Mouse (Mus musculus): ENCODE measurements around the gene Ifi35. TPM values are rescaled to one million over a fixed set of nuclear protein-coding genes. Genes with fewer than 3 reads are reported as not detected.
"Not testable (repeated sequence)": the region's sequence is repeated elsewhere in the genome, so short reads cannot be mapped to it uniquely, and the experiment has no call there.

Ifi35 gene
- polyA plus RNA-seq, 1 experiment from 2014 or later = 6.1 TPM

GRCm38 (mm10) chr11:101462583-101463440 lies 14.6 kb downstream of the Ifi35 start:
- Histone ChIP-seq H3K27me3 (no peaks in the 10 kb centered on the region), H3K27ac (no peak overlapping the region), H3K9ac (no peak overlapping the region), H3K4me1 (peaks cover 35% of the 10 kb centered on the region), H3K4me3 (no peak overlapping the region), H3K36me3 (peaks cover 21% of the 10 kb centered on the region), H3K9me3 (no peaks in the 10 kb centered on the region), H3K4me2 (replicated peaks) (0 out of 2 replicates have a peak overlapping the region, but pooled peaks have one; percentile 0)
- ATAC-seq (ENCODE audit: insufficient number of reproducible peaks, insufficient read depth, low FRiP score, low TSS enrichment) = no peak
- WGBS = 23% methylated on average over 13 of the region's 13 CpGs

- 5% methylated on average over 12 of the region's 12 CpGs for WGBS
- no peak for ATAC-seq (ENCODE audit: insufficient number of reproducible peaks, insufficient read depth, low FRiP score, low TSS enrichment)
- Histone ChIP-seq H3K27me3 (no peaks in the 10 kb centered on the region), H3K4me3 (peak within 1 kb of the TSS; percentile 73), H3K4me1 (peaks cover 37% of the 10 kb centered on the region), H3K4me2 (replicated peaks) (peak within 1 kb of the TSS; percentile 94), H3K27ac (peak within 1 kb of the TSS; percentile 66), H3K9ac (peak within 1 kb of the TSS; percentile 71), H3K36me3 (peaks cover 20% of the 10 kb centered on the region), H3K9me3 (no peaks in the 10 kb centered on the region)
These were observed 16.2 kb downstream of the Ifi35 start, which contains the start of gene Rnd2 for GRCm38 (mm10) chr11:101464211-101465100. Rnd2 (plus strand) TSS chr11:101464999.

- Histone ChIP-seq H3K4me3 (peak overlapping the region; percentile 73), H3K4me2 (replicated peaks) (peak overlapping the region; percentile 94), H3K36me3 (peaks cover 11% of the 10 kb centered on the region), H3K27ac (peak overlapping the region; percentile 66), H3K27me3 (peaks cover 4% of the 10 kb centered on the region; the same call in 1 of the 2 replicates), H3K9ac (peak overlapping the region; percentile 71), H3K4me1 (peaks cover 30% of the 10 kb centered on the region), H3K9me3 (no peaks in the 10 kb centered on the region)
- ATAC-seq (ENCODE audit: insufficient number of reproducible peaks, insufficient read depth, low FRiP score, low TSS enrichment) = peak; percentile 55; the same call in 1 of the 2 replicates
- under 1% methylated on average over 45 of the region's 51 CpGs for WGBS
These were observed 17.1 kb downstream of the Ifi35 start for GRCm38 (mm10) chr11:101465101-101465868.

GRCm38 (mm10) chr11:101465869-101466551 lies 17.8 kb downstream of the Ifi35 start, which contains the start of gene Vat1:
Vat1 (minus strand) TSS chr11:101466230.
- Histone ChIP-seq H3K27me3 (peaks cover 7% of the 10 kb centered on the region; the same call in 1 of the 2 replicates), H3K27ac (peak within 1 kb of the TSS; percentile 66), H3K4me2 (replicated peaks) (peak within 1 kb of the TSS; percentile 94), H3K36me3 (0 out of 2 replicates have a peak, but pooled peaks cover 7% of the 10 kb centered on the region), H3K4me1 (peaks cover 30% of the 10 kb centered on the region), H3K9me3 (no peaks in the 10 kb centered on the region), H3K9ac (peak within 1 kb of the TSS; percentile 71), H3K4me3 (peak within 1 kb of the TSS; percentile 73)
- WGBS = 2% methylated on average over 60 of the region's 60 CpGs
- ATAC-seq (ENCODE audit: insufficient number of reproducible peaks, insufficient read depth, low FRiP score, low TSS enrichment) = no peak

- H3K4me2 ChIP-seq (replicated peaks) = peak overlapping the region; percentile 94
- ATAC-seq (ENCODE audit: insufficient number of reproducible peaks, insufficient read depth, low FRiP score, low TSS enrichment); H3K9ac ChIP-seq; H3K36me3 ChIP-seq; H3K27ac ChIP-seq; H3K9me3 ChIP-seq: not testable (repeated sequence)
- H3K27me3 ChIP-seq = peaks cover 10% of the 10 kb centered on the region; the same call in 1 of the 2 replicates
- 56% methylated on average over 5 of the region's 5 CpGs for WGBS
- peaks cover 30% of the 10 kb centered on the region for H3K4me1 ChIP-seq
- peak overlapping the region; percentile 73; the same call in 1 of the 2 replicates for H3K4me3 ChIP-seq
These were observed 18.3 kb downstream of the Ifi35 start for GRCm38 (mm10) chr11:101466552-101466950.

GRCm38 (mm10) chr11:101467477-101468262 lies 19.5 kb downstream of the Ifi35 start:
- no peaks in the 10 kb centered on the region for H3K9me3 ChIP-seq
- peak overlapping the region; percentile 63 for H3K27ac ChIP-seq
- peaks cover 25% of the 10 kb centered on the region for H3K4me1 ChIP-seq
- H3K27me3 ChIP-seq = peaks cover 10% of the 10 kb centered on the region; the same call in 1 of the 2 replicates
- no peaks in the 10 kb centered on the region for H3K36me3 ChIP-seq
- WGBS = under 1% methylated on average over 35 of the region's 54 CpGs
- peak; percentile 47; the same call in 1 of the 2 replicates for ATAC-seq (ENCODE audit: insufficient number of reproducible peaks, insufficient read depth, low FRiP score, low TSS enrichment)
- peak overlapping the region; percentile 73 for H3K9ac ChIP-seq
- H3K4me2 ChIP-seq (replicated peaks) = peak overlapping the region; percentile 94
- H3K4me3 ChIP-seq = peak overlapping the region; percentile 72

- Histone ChIP-seq H3K36me3 (no peaks in the 10 kb centered on the region), H3K9ac (peak overlapping the region; percentile 73), H3K4me2 (replicated peaks) (peak overlapping the region; percentile 94), H3K27me3 (peaks cover 10% of the 10 kb centered on the region; the same call in 1 of the 2 replicates), H3K9me3 (no peaks in the 10 kb centered on the region), H3K27ac (peak overlapping the region; percentile 63), H3K4me3 (peak overlapping the region; percentile 72), H3K4me1 (peaks cover 20% of the 10 kb centered on the region)
- 1% methylated on average over 25 of the region's 31 CpGs for WGBS
- ATAC-seq (ENCODE audit: insufficient number of reproducible peaks, insufficient read depth, low FRiP score, low TSS enrichment) = 0 out of 2 replicates have a peak, but pooled peaks have one; percentile 11
These were observed 20.1 kb downstream of the Ifi35 start for GRCm38 (mm10) chr11:101468263-101468688.

GRCm38 (mm10) chr11:101468731-101469130 lies 20.5 kb downstream of the Ifi35 start:
- peak overlapping the region; percentile 94 for H3K4me2 ChIP-seq (replicated peaks)
- peak overlapping the region; percentile 72 for H3K4me3 ChIP-seq
- WGBS = 3% methylated on average over 13 of the region's 13 CpGs
- H3K9me3 ChIP-seq = no peaks in the 10 kb centered on the region
- H3K9ac ChIP-seq = peak overlapping the region; percentile 73
- peaks cover 17% of the 10 kb centered on the region for H3K4me1 ChIP-seq
- H3K27ac ChIP-seq = no peak overlapping the region
- H3K36me3 ChIP-seq = no peaks in the 10 kb centered on the region
- peaks cover 10% of the 10 kb centered on the region; the same call in 1 of the 2 replicates for H3K27me3 ChIP-seq
- no peak for ATAC-seq (ENCODE audit: insufficient number of reproducible peaks, insufficient read depth, low FRiP score, low TSS enrichment)

GRCm38 (mm10) chr11:101469155-101469554 lies 20.9 kb downstream of the Ifi35 start:
- H3K27ac ChIP-seq = no peak overlapping the region
- peaks cover 13% of the 10 kb centered on the region for H3K4me1 ChIP-seq
- no peak for ATAC-seq (ENCODE audit: insufficient number of reproducible peaks, insufficient read depth, low FRiP score, low TSS enrichment)
- 67% methylated on average over 4 of the region's 4 CpGs for WGBS
- no peak overlapping the region for H3K9ac ChIP-seq
- H3K4me3 ChIP-seq = peak overlapping the region; percentile 72; the same call in 1 of the 2 replicates
- H3K36me3 ChIP-seq = no peaks in the 10 kb centered on the region
- H3K4me2 ChIP-seq (replicated peaks) = peak overlapping the region; percentile 94
- H3K9me3 ChIP-seq = no peaks in the 10 kb centered on the region
- H3K27me3 ChIP-seq = peaks cover 10% of the 10 kb centered on the region; the same call in 1 of the 2 replicates
